Mouse (Mus musculus): Measurements from ENCODE around the gene Lrrc73. TPM values are rescaled to one million over a fixed set of nuclear protein-coding genes. Genes with fewer than 3 reads are reported as not detected.

Lrrc73 gene
- 0.96 and 5.5 TPM in 2 replicates for polyA plus RNA-seq (2012; rRNA removed; ENCODE audit: low replicate concordance)

DNA sequence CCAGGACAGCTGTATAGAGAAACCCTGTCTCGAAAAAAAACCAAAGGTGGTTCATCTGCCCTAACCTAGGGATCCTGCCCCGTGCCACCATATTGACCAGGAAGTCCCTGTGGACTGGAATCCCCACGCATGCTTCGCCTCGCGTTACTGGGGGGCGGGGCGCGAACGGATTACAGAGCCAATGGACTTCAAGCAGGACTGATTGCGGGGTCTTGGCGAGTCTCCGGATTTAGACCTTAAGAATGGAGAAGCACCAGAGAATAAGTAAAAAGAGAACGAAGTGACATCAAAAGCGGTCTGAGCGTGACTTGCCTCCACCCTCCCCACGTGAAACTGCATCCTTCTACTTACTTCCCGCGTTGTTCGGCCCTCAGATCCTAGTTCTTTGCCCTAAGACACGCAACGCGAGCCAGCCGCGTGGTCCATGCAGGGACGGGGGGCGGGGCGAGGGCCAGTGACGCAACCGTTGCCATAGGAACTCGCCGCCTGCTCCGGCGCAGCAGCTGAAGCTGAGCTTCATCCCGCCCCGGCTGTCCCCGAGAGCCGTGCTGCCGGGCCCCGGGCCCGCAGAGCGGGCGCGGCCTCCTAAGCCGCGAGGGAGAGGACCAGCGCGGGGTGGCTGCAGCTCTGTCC is at the start of gene Lrrc73:
Gene Lrrc73, plus strand, starts transcription at position 80 of the 633 bp plus-strand sequence.

GRCm38 (mm10) chr17:46247512-46248188 is 5.7 kb upstream of the Lrrc73 start, which contains the start of the genes Polr1c and Yipf3:
Gene Polr1c, minus strand, starts transcription at chr17:46248054.
Gene Yipf3, plus strand, starts transcription at chr17:46248080.

GRCm38 (mm10) chr17:46282483-46283123 is 29.3 kb downstream of the Lrrc73 start, which contains the start of gene Tjap1:
Gene Tjap1, minus strand, starts transcription at chr17:46283026.

GRCm38 (mm10) chr17:46297364-46298219 is 44.3 kb downstream of the Lrrc73 start, which contains the start of gene Dlk2:
Gene Dlk2, plus strand, starts transcription at chr17:46297421.

Other genes with a start within 250 kb of the Lrrc73 start
- gene Vegfa, start 221.2 kb upstream of the Lrrc73 start, polyA plus RNA-seq (2012; rRNA removed; ENCODE audit: low replicate concordance) = 465 and 557 TPM in 2 replicates
- gene Mrps18a, start 142.5 kb upstream of the Lrrc73 start, polyA plus RNA-seq (2012; rRNA removed; ENCODE audit: low replicate concordance) = 56.6 and 77.0 TPM in 2 replicates
- 1.9 and 14.8 TPM in 2 replicates for gene Rsph9, start 109.3 kb upstream of the Lrrc73 start, polyA plus RNA-seq (2012; rRNA removed; ENCODE audit: low replicate concordance)
- 16.3 and 22.5 TPM in 2 replicates for gene Mad2l1bp, start 100.0 kb upstream of the Lrrc73 start, polyA plus RNA-seq (2012; rRNA removed; ENCODE audit: low replicate concordance)
- 151 and 169 TPM in 2 replicates for gene Gtpbp2, start 92.5 kb upstream of the Lrrc73 start, polyA plus RNA-seq (2012; rRNA removed; ENCODE audit: low replicate concordance)
- gene Polh, start 50.9 kb upstream of the Lrrc73 start, polyA plus RNA-seq (2012; rRNA removed; ENCODE audit: low replicate concordance) = 6.2 and 10.8 TPM in 2 replicates
- gene Xpo5, start 50.7 kb upstream of the Lrrc73 start, polyA plus RNA-seq (2012; rRNA removed; ENCODE audit: low replicate concordance) = 18.1 and 38.0 TPM in 2 replicates
- gene Polr1c, start 5.5 kb upstream of the Lrrc73 start, polyA plus RNA-seq (2012; rRNA removed; ENCODE audit: low replicate concordance) = 42.8 and 84.4 TPM in 2 replicates
- 197 and 229 TPM in 2 replicates for gene Yipf3, start 5.5 kb upstream of the Lrrc73 start, polyA plus RNA-seq (2012; rRNA removed; ENCODE audit: low replicate concordance)
- 31.2 and 53.7 TPM in 2 replicates for gene Tjap1, start 29.5 kb downstream of the Lrrc73 start, polyA plus RNA-seq (2012; rRNA removed; ENCODE audit: low replicate concordance)
- 0.52 and 0.66 TPM in 2 replicates for gene Dlk2, start 43.9 kb downstream of the Lrrc73 start, polyA plus RNA-seq (2012; rRNA removed; ENCODE audit: low replicate concordance)
- gene Abcc10, start 74.8 kb downstream of the Lrrc73 start, polyA plus RNA-seq (2012; rRNA removed; ENCODE audit: low replicate concordance) = 12.5 and 17.4 TPM in 2 replicates
- 10.7 and 24.5 TPM in 2 replicates for gene Zfp318, start 130.2 kb downstream of the Lrrc73 start, polyA plus RNA-seq (2012; rRNA removed; ENCODE audit: low replicate concordance)
- gene Crip3, start 175.4 kb downstream of the Lrrc73 start, polyA plus RNA-seq (2012; rRNA removed; ENCODE audit: low replicate concordance) = 1.0 and 1.8 TPM in 2 replicates
- not detected in 2 replicates for gene Slc22a7, start 184.9 kb downstream of the Lrrc73 start, polyA plus RNA-seq (2012; rRNA removed; ENCODE audit: low replicate concordance)
- 0.03 and 0.35 TPM in 2 replicates for gene Ttbk1, start 234.1 kb downstream of the Lrrc73 start, polyA plus RNA-seq (2012; rRNA removed; ENCODE audit: low replicate concordance)
- 0.52 and 9.8 TPM in 2 replicates for gene Dnph1, start 243.2 kb downstream of the Lrrc73 start, polyA plus RNA-seq (2012; rRNA removed; ENCODE audit: low replicate concordance)